7 mouse cellular contexts compared by ENCODE assay signal in the genomic region with DNA sequence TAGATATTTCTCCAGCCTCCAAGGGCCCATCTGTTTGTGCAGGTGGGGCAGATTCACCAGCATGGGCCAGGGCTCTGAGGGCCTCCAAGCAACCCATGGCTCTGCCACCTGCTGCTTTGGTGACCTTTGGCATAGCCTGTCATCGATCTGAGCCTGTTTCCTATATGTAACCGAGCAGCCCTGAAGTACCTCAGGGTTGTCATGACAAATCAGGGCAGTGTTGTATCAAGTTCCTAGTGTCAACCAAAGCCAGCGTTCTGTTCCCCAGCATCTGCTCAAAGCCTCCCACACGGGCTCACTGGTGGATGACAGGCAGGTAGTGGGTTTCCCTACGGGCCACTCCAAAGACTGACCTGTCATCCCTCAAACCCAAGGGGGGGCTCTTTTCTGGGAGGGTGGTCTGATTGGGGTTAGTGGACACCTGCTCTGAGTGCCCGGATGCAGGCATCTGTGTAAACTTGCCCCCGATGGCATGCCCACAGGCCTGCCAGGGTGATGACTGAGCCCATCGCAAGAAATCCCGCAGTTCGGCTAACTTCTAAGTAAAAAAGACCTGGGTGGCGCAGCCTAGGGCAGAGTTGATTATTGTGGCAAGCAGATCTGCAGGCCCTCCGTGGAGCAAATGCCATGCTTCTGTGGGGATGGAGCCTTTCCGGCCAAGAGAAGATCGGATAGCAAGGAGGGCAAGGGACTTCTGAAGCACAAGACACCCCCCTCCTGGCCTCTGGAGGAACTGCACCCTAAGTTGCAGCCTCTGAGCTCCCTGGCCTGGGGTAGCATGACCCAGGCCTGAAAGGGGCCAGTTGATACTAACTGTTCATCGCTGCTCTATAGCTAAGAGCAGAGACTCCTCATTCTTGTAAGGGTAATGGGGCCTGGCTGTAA. TPM values are rescaled to one million over a fixed set of nuclear protein-coding genes. Genes with fewer than 3 reads are reported as not detected.
DNase-seq lines count a peak whose midpoint lies in the region; ATAC-seq lines count a peak whose summit lies in the region.

No protein-coding gene starts in this region.

- ATAC-seq in intestine, embryonic 16.5 days: peak; percentile 59
- peak; percentile 56; the same call in 1 of the 2 replicates for ATAC-seq in midbrain, embryonic 12.5 days (ENCODE audit: low FRiP score, low read depth)

- DNase-seq in adrenal gland, adult 2 months: peak; percentile 83
- peak; percentile 70 to 88 for DNase-seq in cerebellum, postnatal 4 days (ENCODE audit: low spot score in 2 of 2)
- peak; percentile 58 for DNase-seq in gastrocnemius, adult 18-20 months (ENCODE audit: low spot score)
- peak; percentile 53 to 78 for DNase-seq in left cerebral cortex, postnatal 14 days (ENCODE audit: low spot score in 2 of 2)
- DNase-seq in spleen, postnatal 10 days (ENCODE audit: low spot score in 2 of 2): peak; percentile 31 to 66

- H3K4me3 ChIP-seq in intestine, embryonic 16.5 days (ENCODE audit: low read length): no peak overlapping the region
- H3K4me3 ChIP-seq in midbrain, embryonic 12.5 days: no peak overlapping the region

- H3K4me2 ChIP-seq in intestine, embryonic 16.5 days (ENCODE audit: low read depth, low read length): no peak overlapping the region
- no peak overlapping the region for H3K4me2 ChIP-seq in midbrain, embryonic 12.5 days (replicated peaks)

- no peaks in the 10 kb centered on the region for H3K36me3 ChIP-seq in intestine, embryonic 16.5 days (ENCODE audit: control insufficient read depth, insufficient read depth, low read length)
- no peaks in the 10 kb centered on the region for H3K36me3 ChIP-seq in midbrain, embryonic 12.5 days

- H3K27me3 ChIP-seq in intestine, embryonic 16.5 days (replicated peaks; ENCODE audit: control insufficient read depth, insufficient read depth, low read length): no peaks in the 10 kb centered on the region
- 0 out of 2 replicates have a peak, but pooled peaks cover 5% of the 10 kb centered on the region for H3K27me3 ChIP-seq in midbrain, embryonic 12.5 days

- peaks cover 3% of the 10 kb centered on the region; the same call in 1 of the 2 replicates for H3K4me1 ChIP-seq in intestine, embryonic 16.5 days (ENCODE audit: control insufficient read depth, insufficient read depth, low read length)
- 0 out of 2 replicates have a peak, but pooled peaks cover 6% of the 10 kb centered on the region for H3K4me1 ChIP-seq in midbrain, embryonic 12.5 days

- WGBS in intestine, embryonic 16.5 days: 50% methylated on average over 15 of the region's 15 CpGs
- WGBS in midbrain, embryonic 12.5 days: 44% methylated on average over 15 of the region's 15 CpGs

- no peaks in the 10 kb centered on the region for H3K9me3 ChIP-seq in intestine, embryonic 16.5 days (ENCODE audit: control insufficient read depth, low read length)
- H3K9me3 ChIP-seq in midbrain, embryonic 12.5 days: no peaks in the 10 kb centered on the region

- H3K27ac ChIP-seq in intestine, embryonic 16.5 days (ENCODE audit: low read length): no peak overlapping the region
- 0 out of 2 replicates have a peak overlapping the region, but pooled peaks have one; percentile 3 for H3K27ac ChIP-seq in midbrain, embryonic 12.5 days (replicated peaks)

- intact Hi-C loops in left cerebral cortex, postnatal 14 days (cut with DNase I): loop anchor here (1.0 to 5.0 kb wide), 2 partner anchors 271 to 744 kb away; a partner anchor contains a TSS

- no peak overlapping the region for H3K9ac ChIP-seq in intestine, embryonic 16.5 days (ENCODE audit: low read depth, low read length)
- no peak overlapping the region for H3K9ac ChIP-seq in midbrain, embryonic 12.5 days (replicated peaks)

RNA-seq across cellular contexts. Expression of a gene that starts 48.7 kb away (rescaled TPM):
- total RNA-seq in adrenal gland, adult 2 months (2021): not detected
- polyA plus RNA-seq in adrenal gland, adult 2 months (2012; rRNA removed): not detected in 2 replicates
- total RNA-seq in gastrocnemius, adult 18-20 months (2021): not detected
- not detected in 2 replicates for polyA plus RNA-seq in intestine, embryonic 16.5 days (2015; fragmentation: Nextera tagmentation; extraction: Ambion mirVana)
- total RNA-seq in left cerebral cortex, postnatal 14 days (2021): not detected
- not detected in 2 replicates for polyA plus RNA-seq in midbrain, embryonic 12.5 days (2016; fragmentation: Nextera tagmentation; extraction: Ambion mirVana)
